Mouse (Mus musculus) embryonic facial prominence, embryonic 10.5 days (tissue): ENCODE measurements at regions not wholly inside any gene's neighbourhood (a gene's known extent, or its start where the extent isn't known, plus 50 kb on each side); places are given as distances from the start of the nearest gene placed in this dataset.

Experiments
- DNase-seq: peaks from one replicate; pipeline ENCODE4 v3.0.0-alpha.2; 2017; ENCODE audit warnings: low spot score
- H3K27ac ChIP-seq: fragments of 300-500 bp; sonication (generic); replicated peaks from 2 replicates; pipeline ENCODE4 v1.5.1; 2016; ENCODE audit warnings: mild to moderate bottlenecking
- H3K27me3 ChIP-seq: fragments of 300-500 bp; sonication (generic); replicated peaks from 2 replicates; pipeline ENCODE4 v1.6.1; 2016; ENCODE audit warnings: low read depth, mild to moderate bottlenecking; ENCODE audit not compliant: poor library complexity, severe bottlenecking
- H3K36me3 ChIP-seq: fragments of 300-500 bp; sonication (generic); replicated peaks from 2 replicates; pipeline ENCODE4 v1.6.1; 2016; ENCODE audit warnings: mild to moderate bottlenecking, moderate library complexity
- H3K4me1 ChIP-seq: fragments of 300-500 bp; sonication (generic); 2 replicates; pipeline ENCODE4 v1.6.1; 2016
- H3K4me3 ChIP-seq: fragments of 300-500 bp; sonication (generic); 2 replicates; pipeline ENCODE4 v1.5.1; 2016; ENCODE audit warnings: mild to moderate bottlenecking, moderate library complexity
- H3K9me3 ChIP-seq: fragments of 300-500 bp; sonication (generic); 2 replicates; pipeline ENCODE4 v1.6.1; 2016; ENCODE audit warnings: mild to moderate bottlenecking
- WGBS: fragments of 180-500 bp; shearing (Covaris S2); methylation state at CpG from one replicate; pipeline ENCODE4 v1.1.7; 2016; 5-methylcytosine and 5-hydroxymethylcytosine counted together

DNA sequence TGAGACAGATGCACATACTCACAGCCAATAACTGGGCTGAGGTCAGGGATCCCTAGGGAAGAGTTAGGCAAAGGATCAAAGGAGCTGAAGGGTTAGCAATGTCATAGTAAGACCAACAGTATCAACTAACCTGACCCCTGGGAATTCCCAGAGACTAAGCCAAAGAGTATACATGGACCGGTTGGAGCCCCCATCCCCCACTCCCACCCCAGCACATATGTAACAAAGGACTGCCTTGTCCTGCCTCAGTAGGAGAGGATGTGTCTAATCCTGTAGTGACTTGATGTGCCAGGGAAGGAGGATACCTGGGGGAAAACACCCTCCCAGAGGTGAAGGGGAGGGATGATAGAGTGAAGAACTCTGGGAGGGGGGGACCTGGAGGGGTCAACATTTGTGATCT, 119.4 kb upstream of the Gimd1 start:
- Histone ChIP-seq H3K4me1 (peaks cover 5% of the 10 kb centered on the region), H3K9me3 (no peaks in the 10 kb centered on the region), H3K27ac (no peak overlapping the region), H3K36me3 (no peaks in the 10 kb centered on the region), H3K27me3 (no peaks in the 10 kb centered on the region), H3K4me3 (no peak overlapping the region)
- WGBS = 24% methylated on average over 1 of the region's 1 CpGs
- no peak for DNase-seq

DNA sequence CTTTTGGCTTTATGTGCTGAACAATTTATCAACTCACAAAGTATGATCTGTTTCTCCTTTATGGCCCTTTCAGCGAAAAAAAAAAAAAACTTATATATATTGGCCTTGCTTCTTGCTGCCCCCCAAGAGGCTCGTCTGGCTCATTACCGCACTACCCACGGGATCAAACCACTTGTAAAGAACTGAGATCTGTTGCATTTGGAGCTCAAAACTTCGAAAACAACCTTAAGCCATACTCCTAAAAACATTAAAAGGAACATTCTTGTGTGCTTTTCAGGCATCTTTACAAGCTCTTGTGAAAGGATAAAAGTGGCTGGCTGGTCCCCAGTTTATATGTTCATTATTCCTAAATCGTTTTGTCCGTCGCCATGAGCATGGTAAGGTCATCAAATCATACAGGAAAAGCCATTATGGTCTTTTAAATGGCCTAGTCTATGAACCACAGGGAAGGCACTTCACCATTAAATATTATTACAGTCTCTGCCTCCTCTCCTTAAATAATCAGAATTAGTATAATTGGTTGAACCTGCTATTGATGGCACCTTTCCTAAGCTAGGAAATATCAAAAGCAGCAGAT, 117.0 kb upstream of the Gimd1 start:
- DNase-seq = no peak
- no peaks in the 10 kb centered on the region for H3K36me3 ChIP-seq
- no peak overlapping the region for H3K27ac ChIP-seq
- H3K9me3 ChIP-seq = no peaks in the 10 kb centered on the region
- no peak overlapping the region for H3K4me3 ChIP-seq
- H3K27me3 ChIP-seq = no peaks in the 10 kb centered on the region
- 85% methylated on average over 8 of the region's 8 CpGs for WGBS
- peaks cover 5% of the 10 kb centered on the region for H3K4me1 ChIP-seq

DNA sequence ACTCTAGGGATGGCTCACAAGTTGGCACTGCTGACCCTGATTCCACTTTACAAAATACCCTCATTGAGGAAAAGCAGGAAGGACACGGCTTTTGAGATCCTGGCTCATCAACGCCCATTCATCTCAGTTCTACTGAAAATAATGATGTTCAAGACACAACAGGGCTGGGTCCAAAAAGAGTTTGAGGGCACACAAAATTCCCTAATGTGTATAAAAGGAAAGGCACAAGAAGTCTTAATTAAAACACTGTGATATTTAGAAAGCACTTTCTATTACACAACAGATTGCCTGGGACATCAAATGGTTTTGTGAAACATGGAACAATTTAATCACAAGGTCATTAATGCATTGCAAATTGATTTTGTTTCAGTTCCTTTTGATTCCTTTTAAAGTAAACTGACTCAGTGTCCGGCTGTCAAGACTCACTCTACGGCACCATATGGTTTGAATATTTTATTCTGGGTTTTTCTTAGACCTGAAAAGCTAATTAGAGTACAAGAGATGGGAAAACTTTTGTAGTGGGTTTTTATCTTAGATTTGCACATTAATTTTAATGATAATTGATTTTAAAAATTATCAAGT, 96.2 kb upstream of the Gimd1 start:
- Histone ChIP-seq H3K4me1 (no peaks in the 10 kb centered on the region), H3K36me3 (no peaks in the 10 kb centered on the region), H3K27me3 (no peaks in the 10 kb centered on the region), H3K4me3 (no peak overlapping the region), H3K27ac (no peak overlapping the region), H3K9me3 (no peaks in the 10 kb centered on the region)
- 75% methylated on average over 4 of the region's 4 CpGs for WGBS
- no peak for DNase-seq

DNA sequence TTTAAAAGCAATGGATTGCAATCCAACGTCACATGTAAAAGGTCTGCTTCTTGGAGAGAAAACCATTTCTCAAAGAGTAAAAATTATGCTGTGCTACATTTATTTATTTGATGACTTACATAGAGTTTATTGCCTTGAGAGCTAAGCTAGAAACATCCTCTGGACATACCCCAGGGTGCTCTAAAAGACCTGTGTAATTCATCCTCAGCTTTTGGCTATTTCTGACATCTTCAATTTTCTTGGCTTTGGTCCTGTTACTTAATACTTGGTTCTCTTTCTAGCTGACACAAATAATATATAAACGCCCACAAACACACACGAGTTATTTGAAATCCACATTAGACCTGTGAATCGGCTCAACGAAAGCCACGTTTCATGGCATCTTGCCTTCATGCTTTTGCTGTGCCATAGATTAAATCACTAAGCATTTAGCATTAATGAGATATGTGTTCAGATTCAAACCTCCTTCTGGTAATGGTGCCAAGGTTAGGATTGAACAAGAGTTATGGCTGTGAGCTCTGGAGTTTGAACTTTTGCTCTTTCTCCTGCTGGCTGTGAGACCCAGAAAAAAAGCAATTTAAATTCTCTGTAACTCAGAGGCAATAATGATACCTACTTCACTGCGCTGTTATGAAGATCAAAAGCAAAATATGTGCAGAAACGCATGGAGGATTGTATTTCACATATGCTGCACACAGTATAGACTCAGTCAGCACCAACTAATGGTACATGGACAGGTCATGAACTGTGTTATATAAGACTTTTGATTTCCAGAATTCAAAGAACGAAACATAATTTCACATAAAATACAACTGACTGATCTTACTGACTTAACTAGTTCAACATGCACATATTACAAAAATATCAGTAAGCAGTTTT, 89.6 kb upstream of the Gimd1 start:
- DNase-seq = no peak
- 88% methylated on average over 9 of the region's 9 CpGs for WGBS
- no peaks in the 10 kb centered on the region for H3K4me1 ChIP-seq
- H3K36me3 ChIP-seq = no peaks in the 10 kb centered on the region
- H3K27me3 ChIP-seq = no peaks in the 10 kb centered on the region
- no peak overlapping the region for H3K27ac ChIP-seq
- H3K9me3 ChIP-seq = no peaks in the 10 kb centered on the region
- no peak overlapping the region for H3K4me3 ChIP-seq

DNA sequence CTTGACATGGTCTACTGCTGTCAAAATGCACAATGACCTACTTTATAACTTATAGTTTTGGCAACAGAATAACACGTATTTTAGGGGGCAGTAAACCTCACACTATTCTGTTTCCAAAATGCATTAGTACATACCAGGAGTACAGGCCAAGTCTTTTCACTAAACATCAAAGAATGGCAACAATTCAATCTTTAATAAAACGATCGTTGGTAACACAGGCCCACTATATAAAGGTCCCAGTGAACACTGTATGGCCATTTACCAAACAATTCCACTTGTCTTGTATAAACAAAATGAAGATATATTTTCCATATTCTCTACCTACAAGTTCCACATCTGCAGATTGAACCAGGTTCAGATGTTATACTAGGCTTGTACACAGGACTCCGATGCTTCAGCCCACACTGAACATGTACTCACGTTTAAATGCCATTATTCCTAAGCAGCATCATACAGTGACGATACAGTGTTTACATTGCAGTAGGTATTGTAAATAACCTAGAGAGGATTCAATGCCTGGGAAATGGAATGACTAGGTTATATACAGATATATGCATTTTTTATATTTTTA, 78.3 kb upstream of the Gimd1 start:
- Histone ChIP-seq H3K4me1 (no peaks in the 10 kb centered on the region), H3K4me3 (no peak overlapping the region), H3K36me3 (no peaks in the 10 kb centered on the region), H3K27me3 (no peaks in the 10 kb centered on the region), H3K9me3 (no peaks in the 10 kb centered on the region), H3K27ac (no peak overlapping the region)
- 90% methylated on average over 6 of the region's 6 CpGs for WGBS
- DNase-seq = no peak

DNA sequence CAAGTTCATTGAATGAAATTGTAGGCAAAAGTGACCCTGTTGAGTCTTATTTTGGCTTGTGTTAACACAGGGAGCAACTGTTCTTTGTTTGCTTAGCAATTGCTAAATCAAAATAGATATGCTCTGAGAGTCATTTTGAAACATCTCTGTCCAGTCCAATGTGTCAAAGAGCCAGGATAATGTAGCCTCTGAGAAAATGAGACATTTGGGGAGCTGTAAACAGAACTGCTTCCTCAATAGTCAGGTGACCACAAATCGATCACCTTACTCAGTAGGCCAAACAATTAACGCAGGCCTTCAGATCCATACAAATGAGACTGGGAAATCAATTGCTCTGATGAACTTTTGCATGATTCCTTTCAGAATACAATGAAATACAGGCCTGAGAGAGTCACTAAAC, 63.9 kb upstream of the Gimd1 start:
- Histone ChIP-seq H3K27ac (no peak overlapping the region), H3K4me3 (no peak overlapping the region), H3K36me3 (no peaks in the 10 kb centered on the region), H3K27me3 (no peaks in the 10 kb centered on the region), H3K9me3 (no peaks in the 10 kb centered on the region), H3K4me1 (peaks cover 23% of the 10 kb centered on the region)
- DNase-seq = no peak
- whole genome bisulfite sequencing = 86% methylated on average over 2 of the region's 2 CpGs

DNA sequence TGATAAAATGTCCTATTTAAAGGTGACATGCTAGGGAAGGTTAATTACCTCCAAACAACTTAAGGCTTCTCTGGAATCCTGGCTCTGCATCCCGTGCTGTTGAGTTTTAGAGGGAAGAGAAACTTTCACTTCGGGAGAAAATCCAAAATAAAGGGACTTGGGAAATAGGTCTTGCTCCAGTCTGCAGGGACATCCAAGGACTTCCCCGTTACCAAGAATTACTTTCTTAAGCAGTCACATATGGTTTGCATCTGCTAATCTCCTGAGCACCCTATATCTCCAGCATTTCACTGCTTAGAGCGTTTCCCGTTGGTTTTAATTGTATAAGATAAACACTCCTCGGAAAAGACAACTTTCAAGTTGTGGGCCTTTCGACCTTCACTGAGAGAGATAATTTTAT, 63.3 kb upstream of the Gimd1 start:
- H3K27me3 ChIP-seq = no peaks in the 10 kb centered on the region
- 46% methylated on average over 7 of the region's 7 CpGs for WGBS
- H3K4me1 ChIP-seq = peaks cover 23% of the 10 kb centered on the region
- no peak for DNase-seq
- H3K27ac ChIP-seq = no peak overlapping the region
- no peaks in the 10 kb centered on the region for H3K9me3 ChIP-seq
- no peak overlapping the region for H3K4me3 ChIP-seq
- H3K36me3 ChIP-seq = no peaks in the 10 kb centered on the region
